Mouse (Mus musculus) bone marrow macrophage, adult 2 months (primary cell): ENCODE measurements around the gene Fermt3. TPM values are rescaled to one million over a fixed set of nuclear protein-coding genes. Genes with fewer than 3 reads are reported as not detected.

Experiments used
- H3K27ac ChIP-seq: 2 replicates; pipeline ENCODE4 v1.5.1; 2012; ENCODE audit warnings: low read depth, low read length; ENCODE audit not compliant: insufficient read depth
- H3K4me1 ChIP-seq: 2 replicates; pipeline ENCODE4 v1.6.1; 2012; ENCODE audit warnings: low read length; ENCODE audit not compliant: control insufficient read depth, insufficient read depth
- H3K4me3 ChIP-seq: 2 replicates; pipeline ENCODE4 v1.5.1; 2012; ENCODE audit warnings: mild to moderate bottlenecking, low read length, moderate library complexity; ENCODE audit not compliant: insufficient read depth
- CTCF ChIP-seq: IDR thresholded peaks from 2 replicates; pipeline ENCODE4 v1.5.1; 2012; ENCODE audit warnings: low read depth, mild to moderate bottlenecking, low read length, moderate library complexity
- POLR2A ChIP-seq: IDR thresholded peaks from 2 replicates; pipeline ENCODE4 v1.6.1; 2012; ENCODE audit warnings: mild to moderate bottlenecking, low read depth, low read length, borderline replicate concordance
- polyA plus RNA-seq: library from polyadenylated mRNA; stranded (reverse); fragments of >200 nt; gene quantifications from 2 replicates; pipeline ENCODE4 v1.2.4, GENCODE M21; 2012; ENCODE audit not compliant: missing spikeins, insufficient read depth, insufficient read length

Gene Fermt3
- polyA plus RNA-seq, 1 experiment: 190 TPM

GRCm38 (mm10) chr19:6973581-6974190 is 45.6 kb downstream of the Fermt3 start:
- no peak for TF ChIP-seq CTCF
- TF ChIP-seq POLR2A: no peak
- Histone ChIP-seq H3K4me3 (peak overlapping the region; percentile 74), H3K27ac (peak overlapping the region; percentile 52)

GRCm38 (mm10) chr19:6972247-6972917 is 46.9 kb downstream of the Fermt3 start:
- Histone ChIP-seq H3K4me1 (peaks cover 24% of the 10 kb centered on the region), H3K4me3 (no peak overlapping the region)

More at GRCm38 (mm10) chr19:6973581-6974190, 45.6 kb downstream of the Fermt3 start:
- peaks cover 29% of the 10 kb centered on the region for H3K4me1 ChIP-seq

GRCm38 (mm10) chr19:6971644-6972043 is 47.6 kb downstream of the Fermt3 start:
- H3K4me1 ChIP-seq: peaks cover 22% of the 10 kb centered on the region
- H3K27ac ChIP-seq: no peak overlapping the region
- no peak for TF ChIP-seq POLR2A
- no peak for TF ChIP-seq CTCF
- H3K4me3 ChIP-seq: no peak overlapping the region

More at GRCm38 (mm10) chr19:6972247-6972917, 46.9 kb downstream of the Fermt3 start:
- TF ChIP-seq CTCF (no peak), POLR2A (no peak)
- H3K27ac ChIP-seq: no peak overlapping the region

GRCm38 (mm10) chr19:6970460-6971085 is 48.7 kb downstream of the Fermt3 start:
- TF ChIP-seq POLR2A (no peak), CTCF (no peak)
- Histone ChIP-seq H3K27ac (no peak overlapping the region), H3K4me3 (no peak overlapping the region), H3K4me1 (peaks cover 22% of the 10 kb centered on the region)

GRCm38 (mm10) chr19:6969665-6970381 is 49.4 kb downstream of the Fermt3 start:
- peaks cover 22% of the 10 kb centered on the region for H3K4me1 ChIP-seq
- H3K27ac ChIP-seq: no peak overlapping the region
- peak overlapping the region; percentile 76 for H3K4me3 ChIP-seq
- peak; percentile 63 for TF ChIP-seq CTCF
- no peak for TF ChIP-seq POLR2A

- H3K4me3 ChIP-seq: peak overlapping the region; percentile 76
- H3K27ac ChIP-seq: no peak overlapping the region
- TF ChIP-seq CTCF (no peak), POLR2A (no peak)
- H3K4me1 ChIP-seq: peaks cover 22% of the 10 kb centered on the region
Measured at GRCm38 (mm10) chr19:6969291-6969664, 50.0 kb downstream of the Fermt3 start.

- peak overlapping the region; percentile 22; the same call in 1 of the 2 replicates for H3K27ac ChIP-seq
- TF ChIP-seq CTCF: no peak
- no peak for TF ChIP-seq POLR2A
- H3K4me1 ChIP-seq: peaks cover 18% of the 10 kb centered on the region
Measured at GRCm38 (mm10) chr19:6968491-6969271, 50.6 kb downstream of the Fermt3 start.

GRCm38 (mm10) chr19:6956461-6956860 is 62.8 kb downstream of the Fermt3 start:
- no peak overlapping the region for H3K27ac ChIP-seq
- H3K4me1 ChIP-seq: peaks cover 7% of the 10 kb centered on the region
- no peak for TF ChIP-seq POLR2A
- TF ChIP-seq CTCF: no peak
- H3K4me3 ChIP-seq: no peak overlapping the region

More at GRCm38 (mm10) chr19:6968491-6969271, 50.6 kb downstream of the Fermt3 start:
- peak overlapping the region; percentile 76 for H3K4me3 ChIP-seq

- Histone ChIP-seq H3K4me1 (peaks cover 7% of the 10 kb centered on the region), H3K27ac (no peak overlapping the region), H3K4me3 (no peak overlapping the region)
- no peak for TF ChIP-seq CTCF
- no peak for TF ChIP-seq POLR2A
Measured at GRCm38 (mm10) chr19:6955424-6955823, 63.8 kb downstream of the Fermt3 start.
